Mouse (Mus musculus) cerebellum, adult 11-12 months (tissue): ENCODE data around the gene Fgd3.

Experiments used
- DNase-seq: peaks from one replicate; pipeline ENCODE4 v3.0.0; 2022

Fgd3 gene

DNA sequence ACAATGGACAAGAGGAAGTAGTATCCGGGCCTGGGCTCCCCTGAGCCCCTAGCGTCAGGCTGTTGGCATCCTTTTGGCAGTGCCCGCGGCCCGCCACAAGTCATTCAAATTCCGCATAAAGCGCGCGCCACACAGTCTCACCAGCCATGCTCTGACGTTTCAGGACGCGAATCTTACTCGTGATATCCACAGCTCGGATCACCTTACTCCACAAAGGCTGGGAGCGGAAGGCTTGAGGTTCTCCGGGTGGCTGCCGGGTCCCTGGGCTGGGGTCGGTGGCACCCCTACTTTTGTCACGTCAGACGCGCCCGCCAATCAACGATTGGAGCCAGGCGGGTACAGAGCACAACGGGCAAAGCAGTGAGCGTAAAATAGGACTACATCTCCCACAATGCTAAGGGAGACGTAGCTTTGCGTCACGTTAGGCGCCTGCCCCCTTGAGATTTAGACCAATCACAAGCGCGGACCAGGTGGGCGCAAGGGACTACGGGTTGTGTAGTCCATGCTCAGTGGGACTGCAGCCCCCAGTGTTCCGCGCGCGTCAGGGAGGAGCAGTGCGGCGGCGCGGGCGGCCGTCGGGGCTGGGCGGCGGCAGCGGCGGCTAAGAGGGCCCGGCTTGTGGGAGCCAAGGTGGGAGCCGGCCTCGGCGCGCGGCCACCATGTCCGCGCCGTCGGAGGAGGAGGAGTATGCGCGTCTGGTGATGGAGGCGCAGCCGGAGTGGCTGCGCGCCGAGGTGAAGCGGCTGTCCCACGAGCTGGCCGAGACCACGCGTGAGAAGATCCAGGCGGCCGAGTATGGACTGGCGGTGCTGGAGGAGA lies 21.1 kb upstream of the Fgd3 start, which contains the start of gene Bicd2:
Bicd2 (plus strand) TSS at position 574 of the 819 bp plus-strand sequence.
- DNase-seq = peak; percentile 98

DNA sequence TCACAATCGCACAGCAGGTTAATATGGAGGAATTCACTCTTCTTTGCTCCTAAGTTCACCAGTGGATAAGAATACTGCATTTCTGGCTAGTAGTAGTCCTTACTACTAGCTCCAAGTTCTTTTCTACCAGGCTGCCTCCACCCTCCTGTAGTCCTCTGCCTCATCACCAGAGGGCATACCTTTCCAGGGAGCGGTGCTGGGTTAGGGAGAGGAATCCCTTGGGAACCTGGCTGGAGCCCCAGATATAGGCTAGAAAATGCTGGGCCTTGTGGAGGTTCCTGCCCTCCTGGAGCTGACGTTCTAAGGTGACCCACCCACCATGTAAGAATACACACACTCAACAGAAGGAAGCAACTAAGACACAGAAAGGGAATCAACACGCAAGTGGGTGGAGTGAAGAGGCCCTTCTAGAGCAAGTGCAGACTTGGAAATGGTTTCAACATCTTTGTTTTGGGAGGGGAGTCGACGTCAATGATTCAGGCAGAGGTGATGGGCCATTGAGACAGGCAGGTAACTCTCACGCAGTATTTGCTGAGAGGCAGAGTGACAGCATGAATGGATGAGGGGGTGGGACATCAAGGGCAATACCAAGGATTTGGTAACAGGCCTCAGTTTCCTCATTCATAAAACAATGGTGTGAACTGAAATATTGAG lies 18.9 kb upstream of the Fgd3 start:
- DNase-seq = no peak

DNA sequence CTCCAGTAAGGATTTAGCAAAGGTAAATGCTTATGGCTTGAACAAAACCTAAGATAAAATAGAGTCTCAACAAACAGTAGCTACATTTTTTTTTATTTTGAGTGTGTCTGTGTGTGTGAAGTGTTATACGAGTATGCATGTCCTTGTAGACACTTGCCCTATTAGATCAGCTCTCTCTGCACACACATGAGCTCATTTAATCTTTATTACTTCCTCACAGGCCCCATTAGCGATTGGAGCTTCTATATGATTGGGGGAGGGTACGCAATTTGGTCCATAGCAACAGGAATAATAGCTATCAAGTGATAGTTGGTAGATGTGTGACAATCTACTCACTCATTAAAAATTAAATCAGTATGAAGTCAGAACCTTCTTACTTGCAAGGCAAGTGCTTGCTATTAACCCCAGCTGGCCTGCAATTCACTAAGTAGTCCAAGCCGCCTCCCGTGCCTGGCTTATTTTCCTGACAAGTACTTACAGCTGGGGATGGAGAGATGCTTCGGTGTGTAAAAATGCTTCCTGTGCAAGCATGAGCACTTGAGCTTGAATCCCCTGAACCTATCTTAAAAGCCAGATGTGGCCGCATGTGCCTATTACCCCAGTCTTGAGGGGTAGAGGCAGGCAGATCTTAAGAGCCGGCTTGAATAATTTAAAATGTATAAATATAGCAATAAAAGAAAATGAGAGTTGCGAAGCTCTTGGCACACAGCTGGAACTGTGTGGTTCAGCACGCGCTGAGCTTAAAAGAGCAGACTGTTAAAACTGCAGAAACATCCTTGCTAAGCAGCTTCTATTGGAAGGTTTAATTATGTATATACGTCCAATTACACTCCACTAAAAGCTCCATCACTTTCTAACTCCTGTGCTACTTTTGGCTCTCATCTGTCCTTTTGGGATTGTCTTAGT lies 15.2 kb upstream of the Fgd3 start:
- DNase-seq = no peak

DNA sequence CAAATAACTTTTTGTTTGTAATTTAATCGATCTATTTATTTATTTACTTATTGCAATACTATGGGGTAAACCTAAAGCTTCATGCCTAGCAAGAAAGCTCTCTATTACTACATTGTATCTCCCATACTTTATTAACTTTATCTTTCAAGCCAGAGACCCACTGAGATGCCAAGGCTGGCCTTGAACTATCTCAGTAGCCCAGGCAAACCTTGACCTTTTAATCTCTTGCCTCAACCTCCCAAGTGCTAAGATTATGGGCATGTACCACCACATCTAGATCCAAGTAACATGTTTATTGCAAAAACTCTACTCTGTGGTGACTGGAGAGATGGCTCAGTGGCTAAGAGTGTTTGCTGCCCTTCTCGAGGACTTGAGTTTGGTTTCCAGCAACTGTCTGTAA lies 13.1 kb upstream of the Fgd3 start:
- DNase-seq = no peak

- DNase-seq = no peak
These were observed 8.0 kb upstream of the Fgd3 start for GRCm38 (mm10) chr13:49328101-49328500.

DNA sequence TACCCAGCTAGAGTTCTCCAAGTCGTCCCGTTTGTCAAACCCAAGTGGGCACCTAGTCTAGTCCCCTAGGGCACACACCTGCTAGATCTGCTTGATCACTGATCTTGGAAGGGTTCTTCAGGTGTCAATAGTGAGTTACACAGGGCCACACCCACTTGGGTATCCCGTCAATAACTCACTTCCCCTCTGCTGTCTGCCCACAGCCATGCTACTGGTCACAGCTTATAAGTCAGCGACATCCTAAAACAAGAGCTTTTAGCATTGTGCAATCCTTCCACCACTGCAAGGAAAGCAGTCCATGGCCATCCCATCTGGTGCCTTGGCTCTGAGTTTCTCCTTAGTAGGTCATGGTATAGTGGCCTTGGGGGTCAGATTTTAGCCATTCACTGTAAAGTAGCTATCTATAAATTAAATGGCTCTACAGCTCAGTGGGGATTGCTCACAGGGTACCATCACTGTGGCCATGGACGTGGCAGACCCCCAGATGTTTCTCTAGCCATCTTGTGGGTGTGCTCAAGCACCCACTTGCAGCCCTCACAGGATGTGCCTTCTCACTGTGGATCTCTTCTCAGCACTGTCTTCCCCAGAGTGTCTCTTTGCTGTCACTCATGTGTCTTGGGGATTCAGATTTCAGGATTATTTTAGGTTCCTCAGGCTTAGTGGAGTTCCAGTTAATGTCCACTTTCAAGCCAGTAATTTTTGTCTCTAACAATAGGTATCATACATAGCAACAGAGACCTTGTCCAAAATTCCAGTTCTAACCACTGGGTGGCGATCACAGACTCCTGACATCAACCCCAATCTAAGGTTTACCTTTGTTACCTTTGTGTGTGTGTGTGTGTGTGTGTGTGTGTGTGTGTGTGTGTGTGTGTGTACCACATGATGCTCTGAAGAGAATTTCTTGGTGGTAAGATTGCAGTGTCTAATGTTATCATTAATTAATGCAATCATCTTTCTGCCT lies 6.4 kb upstream of the Fgd3 start:
- DNase-seq = peak; percentile 39

DNA sequence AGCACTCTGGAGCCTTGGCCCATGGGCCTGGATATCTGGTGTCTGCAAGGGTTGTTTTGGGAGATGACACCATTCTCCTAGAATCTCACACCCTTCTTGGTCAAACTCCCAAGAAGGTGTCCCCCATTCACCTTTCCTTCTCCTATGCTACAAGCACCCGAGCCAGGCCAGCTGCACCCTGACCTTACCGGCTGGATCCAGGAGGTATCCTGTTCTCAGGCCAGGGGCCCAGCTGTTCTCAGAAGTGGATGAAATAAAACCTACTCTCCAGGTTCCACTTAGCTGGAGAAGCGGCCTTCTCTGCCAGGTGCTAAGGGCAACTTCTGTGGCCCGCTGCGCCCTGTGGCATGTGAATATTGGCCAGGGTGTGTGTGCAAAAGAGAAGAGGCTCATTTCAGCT lies 4.8 kb upstream of the Fgd3 start:
- no peak for DNase-seq

GRCm38 (mm10) chr13:49322739-49323138 lies 2.6 kb upstream of the Fgd3 start:
- no peak for DNase-seq

DNA sequence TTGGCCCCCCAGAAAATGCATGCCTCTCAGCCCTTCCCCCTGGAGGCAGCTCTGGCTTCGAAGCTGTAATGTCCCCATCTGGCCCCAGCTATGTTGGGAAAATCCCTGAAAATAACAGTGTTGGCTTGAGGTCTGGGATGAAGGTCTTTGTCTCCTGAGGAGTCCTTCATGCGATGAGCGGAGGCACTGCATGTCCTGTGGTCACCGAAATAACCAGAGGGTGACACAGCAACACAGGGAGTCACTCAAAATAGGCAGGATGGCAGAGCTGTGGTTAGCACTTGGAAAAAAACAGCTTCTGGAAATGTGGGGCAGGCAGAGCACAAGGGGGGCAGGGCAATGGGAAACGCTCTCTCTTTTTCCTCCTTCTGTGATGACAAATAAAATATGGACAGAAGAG lies 2.1 kb upstream of the Fgd3 start:
- no peak for DNase-seq

GRCm38 (mm10) chr13:49321452-49321851 lies 1.3 kb upstream of the Fgd3 start:
- DNase-seq = no peak

GRCm38 (mm10) chr13:49320514-49320913 lies 403 bp upstream of the Fgd3 start:
- DNase-seq = no peak

- no peak for DNase-seq
These were observed 2.2 kb downstream of the Fgd3 start for GRCm38 (mm10) chr13:49317914-49318313.

GRCm38 (mm10) chr13:49317508-49317907 lies 2.6 kb downstream of the Fgd3 start:
- DNase-seq = no peak

DNA sequence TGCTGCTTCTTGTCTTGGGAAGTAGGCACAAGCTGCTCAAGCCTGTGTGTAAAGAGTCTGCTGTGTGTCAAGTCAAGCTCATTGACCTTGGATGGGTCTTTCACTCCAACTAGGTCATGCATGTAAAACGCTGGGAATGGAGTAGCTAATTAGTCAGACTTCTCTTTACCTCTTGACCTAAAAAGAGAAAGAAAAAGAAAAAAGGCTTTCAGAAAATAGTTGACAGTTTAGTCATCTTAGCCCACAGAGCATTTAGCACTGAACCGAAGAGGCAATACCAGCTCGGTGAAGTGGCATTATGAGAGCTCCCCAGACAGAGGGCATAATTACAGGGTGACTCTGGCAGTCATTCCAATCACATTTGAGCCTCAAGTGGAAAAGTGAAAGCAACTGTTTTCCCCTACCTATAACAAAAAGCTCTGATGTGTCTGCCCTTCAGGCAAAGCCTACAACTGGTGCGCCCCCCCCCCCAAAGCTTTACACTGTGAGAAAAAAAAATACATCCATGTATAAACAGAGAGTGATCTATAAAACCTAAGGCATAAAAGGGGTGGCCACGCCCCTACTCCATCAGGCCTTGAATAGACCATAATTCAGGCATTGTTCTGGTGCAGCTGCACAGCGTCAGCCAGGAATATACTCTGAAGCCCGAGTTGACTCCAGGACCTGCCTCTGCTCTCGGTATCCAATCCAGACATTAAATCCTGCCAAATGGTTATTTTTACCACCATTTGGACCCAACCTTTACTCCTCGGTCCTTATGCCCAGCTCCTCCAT lies 3.5 kb downstream of the Fgd3 start:
- DNase-seq = no peak

DNA sequence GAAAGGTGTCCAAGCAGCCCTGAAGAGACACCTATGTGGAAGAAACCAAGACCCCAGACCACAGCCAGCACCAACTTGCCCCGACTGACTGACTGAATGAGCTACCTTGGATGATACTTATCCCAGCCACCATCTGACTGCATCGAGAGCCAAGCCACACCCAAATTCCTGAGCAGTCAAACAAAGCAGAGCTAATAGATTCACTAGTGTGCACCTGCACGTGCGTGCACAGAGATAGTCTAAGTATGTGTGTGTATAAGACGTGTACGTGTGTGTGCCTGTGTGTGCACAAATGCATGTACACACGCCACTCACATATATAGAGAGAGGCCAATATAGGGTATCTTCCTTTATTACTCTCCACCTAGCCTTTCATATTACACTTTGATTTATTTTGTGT lies 8.5 kb downstream of the Fgd3 start:
- no peak for DNase-seq

- DNase-seq = no peak
These were observed 10.6 kb downstream of the Fgd3 start for GRCm38 (mm10) chr13:49309501-49309900.

- no peak for DNase-seq
These were observed 11.2 kb downstream of the Fgd3 start for GRCm38 (mm10) chr13:49308861-49309403.

- DNase-seq = no peak
These were observed 11.9 kb downstream of the Fgd3 start for GRCm38 (mm10) chr13:49308206-49308605.

DNA sequence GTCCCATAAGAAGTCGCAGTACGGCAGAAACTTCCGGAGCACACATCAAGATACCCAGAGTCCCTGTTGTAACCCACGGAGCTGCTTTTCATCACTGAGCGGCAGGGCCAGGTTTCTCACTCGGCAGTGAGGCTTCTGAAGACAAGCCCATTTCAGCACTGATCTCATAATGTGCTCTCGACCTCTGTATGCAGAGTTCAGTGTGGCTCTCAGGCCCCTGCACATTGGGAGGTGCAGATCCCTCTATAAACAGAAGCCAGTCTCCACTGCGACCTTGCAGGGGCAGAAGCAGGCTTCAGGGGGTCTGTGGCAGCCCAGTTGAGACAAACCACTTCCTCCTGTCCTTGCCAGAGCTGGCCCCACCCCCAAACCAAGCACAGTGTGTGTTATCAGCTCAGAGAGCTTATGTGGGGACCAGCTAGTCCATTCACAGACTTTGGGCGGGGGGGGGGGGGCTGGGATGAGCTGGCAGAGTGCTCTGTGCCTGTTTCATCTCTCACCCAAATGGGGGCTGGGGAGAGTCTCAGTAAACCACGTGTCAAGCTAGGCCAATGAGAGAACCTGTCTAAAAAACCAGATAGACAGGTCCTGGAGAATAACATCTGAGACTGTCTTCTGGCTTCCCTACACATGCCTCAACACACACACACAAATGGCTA lies 12.7 kb downstream of the Fgd3 start:
- DNase-seq = no peak

GRCm38 (mm10) chr13:49306771-49307310 lies 13.3 kb downstream of the Fgd3 start:
- DNase-seq = no peak
